Mouse (Mus musculus): ENCODE data around the gene Rftn1. TPM values are rescaled to one million over a fixed set of nuclear protein-coding genes. Genes with fewer than 3 reads are reported as not detected.

The Rftn1 gene
- polyA plus RNA-seq, 1 experiment, result 102 TPM

DNA sequence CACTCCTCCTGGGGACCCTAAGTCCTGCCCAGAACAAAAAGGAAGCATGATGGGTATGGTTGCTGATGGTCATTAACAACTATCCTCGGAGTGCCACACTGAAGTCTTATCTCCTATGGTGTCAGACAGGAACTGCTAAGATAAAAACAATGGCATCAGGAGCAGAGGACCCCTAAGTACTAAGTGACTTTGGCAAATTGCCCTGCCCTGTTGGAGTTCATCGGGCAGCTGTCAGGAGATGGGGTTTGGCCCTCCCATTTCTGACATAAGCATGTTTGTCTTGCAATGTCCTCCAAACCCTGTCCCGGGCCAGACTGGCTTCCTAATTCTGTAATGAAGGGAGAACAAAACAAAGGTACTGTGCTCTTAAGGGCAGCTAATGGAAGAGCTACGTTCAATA, 180.4 kb downstream of the Rftn1 start:
- no peaks in the 10 kb centered on the region for H3K4me1 ChIP-seq (replicated peaks; ENCODE audit: control insufficient read depth, insufficient read depth, low read length)
- DNase-seq, result no peak
- TF ChIP-seq POLR2A (IDR thresholded peaks at IDR 0.05; ENCODE audit: control insufficient read depth, extremely low read depth, insufficient read depth, low read length, poor library complexity) (no peak), CTCF (IDR thresholded peaks at IDR 0.05; ENCODE audit: borderline replicate concordance, control insufficient read depth, extremely low read depth, insufficient read depth, low read length, poor library complexity) (no peak)
- no peaks in the 10 kb centered on the region for H3K36me3 ChIP-seq (ENCODE audit: control insufficient read depth, insufficient read depth, low read length)
- H3K27me3 ChIP-seq (ENCODE audit: control insufficient read depth, insufficient read depth, low read length), result no peaks in the 10 kb centered on the region
- 94% methylated on average over 4 of the region's 4 CpGs for WGBS
- H3K4me3 ChIP-seq (ENCODE audit: control insufficient read depth, insufficient read depth, low read length), result no peak overlapping the region
- no peak overlapping the region for H3K27ac ChIP-seq (ENCODE audit: control insufficient read depth, insufficient read depth, low read length)

- no peak overlapping the region for H3K27ac ChIP-seq (ENCODE audit: control insufficient read depth, insufficient read depth, low read length)
- no peaks in the 10 kb centered on the region for H3K4me1 ChIP-seq (replicated peaks; ENCODE audit: control insufficient read depth, insufficient read depth, low read length)
- H3K27me3 ChIP-seq (ENCODE audit: control insufficient read depth, insufficient read depth, low read length), result no peaks in the 10 kb centered on the region
- no peak for DNase-seq
- H3K4me3 ChIP-seq (ENCODE audit: control insufficient read depth, insufficient read depth, low read length), result no peak overlapping the region
- TF ChIP-seq CTCF (IDR thresholded peaks at IDR 0.05; ENCODE audit: borderline replicate concordance, control insufficient read depth, extremely low read depth, insufficient read depth, low read length, poor library complexity), result no peak
- no peak for TF ChIP-seq POLR2A (IDR thresholded peaks at IDR 0.05; ENCODE audit: control insufficient read depth, extremely low read depth, insufficient read depth, low read length, poor library complexity)
- no peaks in the 10 kb centered on the region; the same call in 1 of the 2 replicates for H3K36me3 ChIP-seq (ENCODE audit: control insufficient read depth, insufficient read depth, low read length)
- 88% methylated on average over 9 of the region's 9 CpGs for WGBS
Observed at GRCm38 (mm10) chr17:50006721-50007351, 183.6 kb downstream of the Rftn1 start.

GRCm38 (mm10) chr17:50006338-50006720, 184.1 kb downstream of the Rftn1 start:
- Histone ChIP-seq H3K27me3 (ENCODE audit: control insufficient read depth, insufficient read depth, low read length) (no peaks in the 10 kb centered on the region), H3K4me1 (replicated peaks; ENCODE audit: control insufficient read depth, insufficient read depth, low read length) (no peaks in the 10 kb centered on the region), H3K36me3 (ENCODE audit: control insufficient read depth, insufficient read depth, low read length) (peaks cover 5% of the 10 kb centered on the region), H3K4me3 (ENCODE audit: control insufficient read depth, insufficient read depth, low read length) (no peak overlapping the region), H3K27ac (ENCODE audit: control insufficient read depth, insufficient read depth, low read length) (no peak overlapping the region)
- no peak for DNase-seq
- 94% methylated on average over 7 of the region's 7 CpGs for WGBS
- TF ChIP-seq CTCF (IDR thresholded peaks at IDR 0.05; ENCODE audit: borderline replicate concordance, control insufficient read depth, extremely low read depth, insufficient read depth, low read length, poor library complexity) (no peak), POLR2A (IDR thresholded peaks at IDR 0.05; ENCODE audit: control insufficient read depth, extremely low read depth, insufficient read depth, low read length, poor library complexity) (no peak)

GRCm38 (mm10) chr17:50003156-50003555, 187.3 kb downstream of the Rftn1 start:
- DNase-seq, result no peak
- TF ChIP-seq CTCF (IDR thresholded peaks at IDR 0.05; ENCODE audit: borderline replicate concordance, control insufficient read depth, extremely low read depth, insufficient read depth, low read length, poor library complexity) (no peak), POLR2A (IDR thresholded peaks at IDR 0.05; ENCODE audit: control insufficient read depth, extremely low read depth, insufficient read depth, low read length, poor library complexity) (no peak)
- 98% methylated on average over 4 of the region's 4 CpGs for WGBS

DNA sequence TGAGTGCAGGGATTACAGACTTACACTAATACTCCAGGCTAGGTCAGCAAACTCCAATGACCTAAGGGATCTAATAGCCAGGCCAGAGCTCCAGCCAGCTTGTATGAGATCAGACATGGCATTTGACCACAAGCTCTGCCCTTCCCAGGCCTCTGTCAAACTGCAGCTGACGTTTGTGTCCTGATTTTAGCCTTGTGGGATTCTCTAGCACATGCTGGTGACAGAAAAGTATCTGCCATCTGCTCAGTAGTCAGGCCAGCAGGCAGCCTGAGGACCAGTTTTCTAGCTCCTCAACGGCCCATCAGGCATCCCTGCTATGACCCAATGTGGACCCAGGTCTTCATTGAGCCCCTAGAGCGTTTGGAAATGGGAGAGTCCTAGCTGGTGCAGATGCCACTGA, 188.3 kb downstream of the Rftn1 start:
- no peak overlapping the region for H3K27ac ChIP-seq (ENCODE audit: control insufficient read depth, insufficient read depth, low read length)
- H3K4me1 ChIP-seq (replicated peaks; ENCODE audit: control insufficient read depth, insufficient read depth, low read length), result no peaks in the 10 kb centered on the region
- H3K4me3 ChIP-seq (ENCODE audit: control insufficient read depth, insufficient read depth, low read length), result no peak overlapping the region
- 96% methylated on average over 3 of the region's 3 CpGs for WGBS
- TF ChIP-seq POLR2A (IDR thresholded peaks at IDR 0.05; ENCODE audit: control insufficient read depth, extremely low read depth, insufficient read depth, low read length, poor library complexity) (no peak), CTCF (IDR thresholded peaks at IDR 0.05; ENCODE audit: borderline replicate concordance, control insufficient read depth, extremely low read depth, insufficient read depth, low read length, poor library complexity) (no peak)
- DNase-seq, result no peak
- peaks cover 13% of the 10 kb centered on the region for H3K36me3 ChIP-seq (ENCODE audit: control insufficient read depth, insufficient read depth, low read length)
- H3K27me3 ChIP-seq (ENCODE audit: control insufficient read depth, insufficient read depth, low read length), result no peaks in the 10 kb centered on the region

More at GRCm38 (mm10) chr17:50003156-50003555, 187.3 kb downstream of the Rftn1 start:
- Histone ChIP-seq H3K36me3 (ENCODE audit: control insufficient read depth, insufficient read depth, low read length) (peaks cover 13% of the 10 kb centered on the region), H3K27ac (ENCODE audit: control insufficient read depth, insufficient read depth, low read length) (no peak overlapping the region), H3K4me1 (replicated peaks; ENCODE audit: control insufficient read depth, insufficient read depth, low read length) (no peaks in the 10 kb centered on the region), H3K27me3 (ENCODE audit: control insufficient read depth, insufficient read depth, low read length) (no peaks in the 10 kb centered on the region), H3K4me3 (ENCODE audit: control insufficient read depth, insufficient read depth, low read length) (no peak overlapping the region)

DNA sequence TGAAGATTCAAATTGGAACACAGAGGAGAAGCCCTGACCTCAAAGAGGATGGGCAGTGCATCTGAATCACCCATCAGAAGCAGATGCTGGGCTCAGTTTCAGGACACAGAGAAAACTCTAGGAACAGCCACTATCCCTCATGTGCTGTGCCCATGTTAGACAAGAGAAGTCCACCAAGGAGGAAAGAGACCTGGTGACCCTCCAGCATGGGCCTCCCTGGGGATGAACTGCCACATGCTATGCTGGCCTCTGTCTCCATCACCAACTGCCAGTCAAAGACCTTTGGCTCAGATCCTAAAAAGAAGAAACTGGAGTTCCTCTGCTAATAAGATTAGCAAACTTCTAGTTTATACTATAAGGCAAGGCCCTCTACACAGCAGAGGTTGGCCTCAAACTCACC, 188.7 kb downstream of the Rftn1 start:
- TF ChIP-seq CTCF (IDR thresholded peaks at IDR 0.05; ENCODE audit: borderline replicate concordance, control insufficient read depth, extremely low read depth, insufficient read depth, low read length, poor library complexity) (no peak), POLR2A (IDR thresholded peaks at IDR 0.05; ENCODE audit: control insufficient read depth, extremely low read depth, insufficient read depth, low read length, poor library complexity) (no peak)
- no peaks in the 10 kb centered on the region for H3K27me3 ChIP-seq (ENCODE audit: control insufficient read depth, insufficient read depth, low read length)
- H3K4me1 ChIP-seq (replicated peaks; ENCODE audit: control insufficient read depth, insufficient read depth, low read length), result no peaks in the 10 kb centered on the region
- no peak overlapping the region for H3K27ac ChIP-seq (ENCODE audit: control insufficient read depth, insufficient read depth, low read length)
- DNase-seq, result no peak
- H3K4me3 ChIP-seq (ENCODE audit: control insufficient read depth, insufficient read depth, low read length), result no peak overlapping the region
- H3K36me3 ChIP-seq (ENCODE audit: control insufficient read depth, insufficient read depth, low read length), result peaks cover 13% of the 10 kb centered on the region

DNA sequence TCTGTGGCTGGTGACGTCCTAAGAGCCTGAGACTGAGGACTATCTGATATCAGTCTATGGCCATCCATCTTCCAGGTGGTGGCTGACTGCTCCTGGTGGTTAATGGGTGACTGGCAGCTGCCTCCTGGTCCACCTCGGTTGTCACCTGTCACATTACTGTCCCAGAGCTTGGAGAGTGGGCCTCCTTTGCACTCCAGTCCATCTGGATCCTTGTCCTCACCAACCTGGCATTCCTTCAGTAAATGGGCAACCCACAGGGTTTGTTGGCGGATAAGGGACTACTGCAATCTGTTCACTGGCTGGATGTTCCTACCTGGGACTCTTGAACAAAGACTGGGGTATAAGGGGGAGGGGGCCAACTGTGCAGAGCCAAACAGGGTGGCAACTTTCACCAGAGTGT, 189.9 kb downstream of the Rftn1 start:
- no peak overlapping the region for H3K27ac ChIP-seq (ENCODE audit: control insufficient read depth, insufficient read depth, low read length)
- no peak for TF ChIP-seq POLR2A (IDR thresholded peaks at IDR 0.05; ENCODE audit: control insufficient read depth, extremely low read depth, insufficient read depth, low read length, poor library complexity)
- no peak for TF ChIP-seq CTCF (IDR thresholded peaks at IDR 0.05; ENCODE audit: borderline replicate concordance, control insufficient read depth, extremely low read depth, insufficient read depth, low read length, poor library complexity)
- no peak for DNase-seq
- H3K4me1 ChIP-seq (replicated peaks; ENCODE audit: control insufficient read depth, insufficient read depth, low read length), result no peaks in the 10 kb centered on the region
- WGBS, result 96% methylated on average over 3 of the region's 3 CpGs
- H3K27me3 ChIP-seq (ENCODE audit: control insufficient read depth, insufficient read depth, low read length), result no peaks in the 10 kb centered on the region
- peaks cover 13% of the 10 kb centered on the region for H3K36me3 ChIP-seq (ENCODE audit: control insufficient read depth, insufficient read depth, low read length)
- no peak overlapping the region for H3K4me3 ChIP-seq (ENCODE audit: control insufficient read depth, insufficient read depth, low read length)

All from thymus, adult 2 months (tissue).